Mouse (Mus musculus): ENCODE measurements around the gene Kctd5.

- no peak for TF ChIP-seq CTCF (IDR thresholded peaks at IDR 0.05; ENCODE audit: low read depth, low read length)
- no peak for TF ChIP-seq POLR2A (IDR thresholded peaks at IDR 0.05; ENCODE audit: extremely low read depth, insufficient read depth, low read length)
Observed at GRCm38 (mm10) chr17:24108896-24109295, 35.6 kb upstream of the Kctd5 start.
